Mouse (Mus musculus) midbrain, embryonic 10.5 days (tissue): ENCODE data around the gene Cpsf6. TPM values are rescaled to one million over a fixed set of nuclear protein-coding genes. Genes with fewer than 3 reads are reported as not detected.

Experiments used
- DNase-seq: peaks from one replicate; pipeline ENCODE4 v3.0.0-alpha.2; 2017; ENCODE audit warnings: low spot score
- H3K27ac ChIP-seq: fragments of 300-500 bp; sonication (generic); replicated peaks from 2 replicates; pipeline ENCODE4 v1.5.1; 2016; ENCODE audit warnings: mild to moderate bottlenecking
- H3K27me3 ChIP-seq: fragments of 300-500 bp; sonication (generic); 2 replicates; pipeline ENCODE4 v1.6.1; 2016; ENCODE audit warnings: low read depth, mild to moderate bottlenecking; ENCODE audit not compliant: poor library complexity, severe bottlenecking
- H3K36me3 ChIP-seq: fragments of 300-500 bp; sonication (generic); 2 replicates; pipeline ENCODE4 v1.6.1; 2016; ENCODE audit warnings: mild to moderate bottlenecking, moderate library complexity
- H3K4me1 ChIP-seq: fragments of 300-500 bp; sonication (generic); 2 replicates; pipeline ENCODE4 v1.6.1; 2016
- H3K4me3 ChIP-seq: fragments of 300-500 bp; sonication (generic); 2 replicates; pipeline ENCODE4 v1.5.1; 2016; ENCODE audit warnings: mild to moderate bottlenecking, moderate library complexity
- H3K9me3 ChIP-seq: fragments of 300-500 bp; sonication (generic); replicated peaks from 2 replicates; pipeline ENCODE4 v1.6.1; 2016; ENCODE audit warnings: mild to moderate bottlenecking
- WGBS: fragments of 180-500 bp; shearing (Covaris S2); methylation state at CpG from one replicate; pipeline ENCODE4 v1.1.7; 2016; 5-methylcytosine and 5-hydroxymethylcytosine counted together
- polyA plus RNA-seq: library from polyadenylated mRNA; unstranded; fragments of >200 nt; fragmentation: Nextera tagmentation; extraction: Ambion mirVana; gene quantifications from 2 replicates; pipeline ENCODE4 v1.2.1, GENCODE M21; 2016

Gene Cpsf6
- polyA plus RNA-seq, 1 experiment from 2014 or later = 222 TPM

GRCm38 (mm10) chr10:117401364-117401763, 21.5 kb upstream of the Cpsf6 start:
- H3K36me3 ChIP-seq = no peaks in the 10 kb centered on the region
- H3K4me1 ChIP-seq = 0 out of 2 replicates have a peak, but pooled peaks cover under 1% of the 10 kb centered on the region
- no peak for DNase-seq
- no peaks in the 10 kb centered on the region for H3K9me3 ChIP-seq
- 94% methylated on average over 4 of the region's 4 CpGs for WGBS
- H3K27ac ChIP-seq = no peak overlapping the region
- H3K4me3 ChIP-seq = no peak overlapping the region
- H3K27me3 ChIP-seq = no peaks in the 10 kb centered on the region

GRCm38 (mm10) chr10:117400246-117400954, 20.6 kb upstream of the Cpsf6 start:
- WGBS = 85% methylated on average over 4 of the region's 4 CpGs
- DNase-seq = no peak

GRCm38 (mm10) chr10:117399839-117400238, 20.0 kb upstream of the Cpsf6 start:
- 87% methylated on average over 3 of the region's 3 CpGs for WGBS
- H3K36me3 ChIP-seq = no peaks in the 10 kb centered on the region
- H3K9me3 ChIP-seq = no peaks in the 10 kb centered on the region
- DNase-seq = no peak
- H3K4me3 ChIP-seq = no peak overlapping the region
- no peaks in the 10 kb centered on the region for H3K4me1 ChIP-seq
- H3K27ac ChIP-seq = no peak overlapping the region
- H3K27me3 ChIP-seq = no peaks in the 10 kb centered on the region

More at GRCm38 (mm10) chr10:117400246-117400954, 20.6 kb upstream of the Cpsf6 start:
- Histone ChIP-seq H3K27ac (no peak overlapping the region), H3K36me3 (no peaks in the 10 kb centered on the region), H3K9me3 (no peaks in the 10 kb centered on the region), H3K27me3 (no peaks in the 10 kb centered on the region), H3K4me3 (no peak overlapping the region), H3K4me1 (no peaks in the 10 kb centered on the region)

GRCm38 (mm10) chr10:117399196-117399595, 19.4 kb upstream of the Cpsf6 start:
- WGBS = 57% methylated on average over 2 of the region's 2 CpGs
- H3K4me3 ChIP-seq = no peak overlapping the region

GRCm38 (mm10) chr10:117398044-117398780, 18.4 kb upstream of the Cpsf6 start:
- no peak overlapping the region for H3K27ac ChIP-seq
- WGBS = 84% methylated on average over 18 of the region's 18 CpGs
- no peaks in the 10 kb centered on the region for H3K9me3 ChIP-seq
- H3K4me1 ChIP-seq = peaks cover 7% of the 10 kb centered on the region
- H3K4me3 ChIP-seq = no peak overlapping the region
- no peaks in the 10 kb centered on the region for H3K27me3 ChIP-seq
- DNase-seq = no peak
- H3K36me3 ChIP-seq = no peaks in the 10 kb centered on the region

More at GRCm38 (mm10) chr10:117399196-117399595, 19.4 kb upstream of the Cpsf6 start:
- DNase-seq = no peak
- no peaks in the 10 kb centered on the region for H3K27me3 ChIP-seq
- H3K27ac ChIP-seq = no peak overlapping the region
- H3K9me3 ChIP-seq = no peaks in the 10 kb centered on the region
- H3K36me3 ChIP-seq = no peaks in the 10 kb centered on the region
- H3K4me1 ChIP-seq = no peaks in the 10 kb centered on the region

GRCm38 (mm10) chr10:117397106-117397625, 17.4 kb upstream of the Cpsf6 start:
- 78% methylated on average over 8 of the region's 10 CpGs for WGBS
- no peak overlapping the region for H3K27ac ChIP-seq
- DNase-seq = no peak
- H3K36me3 ChIP-seq = no peaks in the 10 kb centered on the region
- no peaks in the 10 kb centered on the region for H3K27me3 ChIP-seq
- H3K4me3 ChIP-seq = no peak overlapping the region
- no peaks in the 10 kb centered on the region for H3K9me3 ChIP-seq
- peaks cover 12% of the 10 kb centered on the region for H3K4me1 ChIP-seq

- 64% methylated on average over 18 of the region's 18 CpGs for WGBS
- H3K9me3 ChIP-seq = no peaks in the 10 kb centered on the region
- H3K4me3 ChIP-seq = no peak overlapping the region
- H3K36me3 ChIP-seq = no peaks in the 10 kb centered on the region
- peaks cover 12% of the 10 kb centered on the region for H3K4me1 ChIP-seq
- no peak for DNase-seq
- H3K27ac ChIP-seq = no peak overlapping the region
- H3K27me3 ChIP-seq = no peaks in the 10 kb centered on the region
These were observed 16.7 kb upstream of the Cpsf6 start for GRCm38 (mm10) chr10:117396386-117397048.

- no peak for DNase-seq
- no peak overlapping the region for H3K4me3 ChIP-seq
- peaks cover 12% of the 10 kb centered on the region for H3K4me1 ChIP-seq
- H3K36me3 ChIP-seq = no peaks in the 10 kb centered on the region
- no peak overlapping the region for H3K27ac ChIP-seq
- WGBS = 95% methylated on average over 2 of the region's 2 CpGs
- peaks cover 5% of the 10 kb centered on the region for H3K27me3 ChIP-seq
- no peaks in the 10 kb centered on the region for H3K9me3 ChIP-seq
These were observed 16.0 kb upstream of the Cpsf6 start for GRCm38 (mm10) chr10:117395801-117396200.

- no peak overlapping the region for H3K27ac ChIP-seq
- 86% methylated on average over 3 of the region's 3 CpGs for WGBS
- H3K36me3 ChIP-seq = no peaks in the 10 kb centered on the region
- no peak for DNase-seq
- no peak overlapping the region for H3K4me3 ChIP-seq
- peaks cover 13% of the 10 kb centered on the region for H3K27me3 ChIP-seq
- H3K4me1 ChIP-seq = peaks cover 19% of the 10 kb centered on the region
- no peaks in the 10 kb centered on the region for H3K9me3 ChIP-seq
These were observed 15.1 kb upstream of the Cpsf6 start for GRCm38 (mm10) chr10:117394738-117395550.

GRCm38 (mm10) chr10:117393891-117394395, 14.1 kb upstream of the Cpsf6 start:
- no peak for DNase-seq
- Histone ChIP-seq H3K36me3 (no peaks in the 10 kb centered on the region), H3K9me3 (no peaks in the 10 kb centered on the region), H3K4me3 (peak overlapping the region; percentile 58), H3K27ac (peak overlapping the region; percentile 73), H3K4me1 (peaks cover 20% of the 10 kb centered on the region), H3K27me3 (peaks cover 17% of the 10 kb centered on the region)
- WGBS = 60% methylated on average over 11 of the region's 11 CpGs

GRCm38 (mm10) chr10:117393196-117393890, 13.5 kb upstream of the Cpsf6 start:
- peak; percentile 61 for DNase-seq
- H3K4me3 ChIP-seq = peak overlapping the region; percentile 58
- H3K9me3 ChIP-seq = no peaks in the 10 kb centered on the region
- peak overlapping the region; percentile 73 for H3K27ac ChIP-seq
- H3K36me3 ChIP-seq = no peaks in the 10 kb centered on the region
- H3K27me3 ChIP-seq = peaks cover 17% of the 10 kb centered on the region
- 5% methylated on average over 26 of the region's 27 CpGs for WGBS
- peaks cover 22% of the 10 kb centered on the region for H3K4me1 ChIP-seq
